Mouse (Mus musculus) stomach, embryonic 16.5 days (tissue): ENCODE results near the gene Serf2. TPM values are rescaled to one million over a fixed set of nuclear protein-coding genes. Genes with fewer than 3 reads are reported as not detected.
A peak's percentile ranks its signal among the peaks of the same experiment; 100 is the strongest.
"Not testable (repeated sequence)": the region's sequence is repeated elsewhere in the genome, so short reads cannot be mapped to it uniquely, and the experiment has no call there.

ENCODE experiments used
- ATAC-seq: fragments of 200-750 bp; cut with Nextera tagmentation; 2 replicates; pipeline ENCODE4 v1.8.0; 2017; ENCODE audit warnings: moderate number of reproducible peaks, moderate TSS enrichment; ENCODE audit not compliant: insufficient read depth, low FRiP score
- H3K27ac ChIP-seq: fragments of 300-500 bp; sonication (generic); 2 replicates; pipeline ENCODE4 v1.5.1; 2014; ENCODE audit warnings: low read length
- H3K27me3 ChIP-seq: fragments of 300-500 bp; sonication (generic); 2 replicates; pipeline ENCODE4 v1.6.1; 2014; ENCODE audit warnings: low read length, control low read depth, mixed read lengths; ENCODE audit not compliant: control insufficient read depth, insufficient read depth
- H3K36me3 ChIP-seq: fragments of 300-500 bp; sonication (generic); 2 replicates; pipeline ENCODE4 v1.6.1; 2014; ENCODE audit warnings: low read length; ENCODE audit not compliant: control insufficient read depth, insufficient read depth
- H3K4me1 ChIP-seq: fragments of 300-500 bp; sonication (generic); 2 replicates; pipeline ENCODE4 v1.6.1; 2014; ENCODE audit warnings: low read length, control low read depth, mixed read lengths; ENCODE audit not compliant: control insufficient read depth, insufficient read depth
- H3K4me2 ChIP-seq: fragments of 300-500 bp; sonication (generic); 2 replicates; pipeline ENCODE4 v1.6.1; 2014; ENCODE audit warnings: low read depth, low read length, mixed read lengths
- H3K4me3 ChIP-seq: fragments of 300-500 bp; sonication (generic); replicated peaks from 2 replicates; pipeline ENCODE4 v1.5.1; 2014; ENCODE audit warnings: mild to moderate bottlenecking, low read length
- H3K9ac ChIP-seq: fragments of 300-500 bp; sonication (generic); 2 replicates; pipeline ENCODE4 v1.6.1; 2014; ENCODE audit warnings: low read length
- H3K9me3 ChIP-seq: fragments of 300-500 bp; sonication (generic); replicated peaks from 2 replicates; pipeline ENCODE4 v1.6.1; 2016; ENCODE audit warnings: low read length, control low read depth; ENCODE audit not compliant: control insufficient read depth
- WGBS: fragments of 180-500 bp; shearing (Covaris S2); extraction: QIAGEN DNeasy Blood & Tissue Kit; methylation state at CpG from one replicate; pipeline ENCODE4 v1.1.7; 2014; 5-methylcytosine and 5-hydroxymethylcytosine counted together
- polyA plus RNA-seq: library from polyadenylated mRNA; unstranded; fragments of >200 nt; fragmentation: Nextera tagmentation; extraction: Ambion mirVana; gene quantifications from 2 replicates; pipeline ENCODE4 v1.2.1, GENCODE M21; 2015

The Serf2 gene
- polyA plus RNA-seq, 1 experiment from 2014 or later, result 496 TPM

DNA sequence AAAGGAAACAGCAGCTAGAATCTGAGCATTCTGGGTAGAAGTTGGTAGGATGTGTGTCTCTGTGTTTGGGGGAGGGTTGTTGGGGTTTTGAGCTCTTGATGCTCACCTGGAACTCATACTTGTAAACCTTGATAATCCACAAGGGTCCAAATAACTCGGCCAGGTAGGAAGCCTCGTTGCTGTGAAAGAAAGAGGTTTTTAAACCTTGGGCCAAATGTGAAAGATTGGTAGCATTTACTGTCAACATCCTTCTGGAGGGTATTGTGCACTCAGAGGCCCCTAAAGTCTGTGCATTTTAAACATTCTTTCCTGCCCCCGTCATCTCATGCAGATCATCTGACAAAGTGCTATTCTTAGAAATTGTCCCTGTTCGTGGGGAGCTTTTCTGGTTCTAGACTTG, 4.0 kb downstream of the Serf2 start, which contains the start of gene Hypk:
Gene Hypk, plus strand, starts transcription at position 301 of the 400 bp plus-strand sequence.
- no peak for ATAC-seq
- 65% methylated on average over 4 of the region's 4 CpGs for WGBS
- Histone ChIP-seq H3K9me3 (no peaks in the 10 kb centered on the region), H3K27ac (no peak within 1 kb of the TSS), H3K4me2 (no peak within 1 kb of the TSS), H3K9ac (0 out of 2 replicates have a peak within 1 kb of the TSS, but pooled peaks have one; percentile 22), H3K4me1 (peaks cover 32% of the 10 kb centered on the region), H3K36me3 (no peaks in the 10 kb centered on the region), H3K27me3 (no peaks in the 10 kb centered on the region), H3K4me3 (no peak within 1 kb of the TSS)

DNA sequence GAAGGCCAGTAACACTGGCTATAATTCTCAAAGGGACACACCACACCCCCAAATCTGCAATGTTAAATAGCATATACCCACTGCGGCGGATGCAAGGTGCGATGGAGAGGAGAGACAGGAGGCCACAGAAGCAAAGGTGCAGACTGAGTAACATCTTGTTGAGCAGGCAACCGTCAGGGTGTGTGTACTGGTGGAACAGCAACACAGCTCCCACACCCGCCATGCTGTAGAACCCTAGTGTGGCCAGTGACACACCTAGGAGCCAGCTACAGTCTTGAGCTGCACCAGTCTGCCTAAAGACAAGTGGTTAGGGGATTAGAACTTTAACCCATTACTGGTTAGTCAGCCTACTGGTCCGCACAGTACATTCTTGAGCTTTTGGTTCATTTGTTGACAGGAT, 4.9 kb downstream of the Serf2 start:
- Histone ChIP-seq H3K4me3 (no peak overlapping the region), H3K27ac (no peak overlapping the region), H3K9ac (no peak overlapping the region), H3K4me2 (no peak overlapping the region), H3K9me3 (no peaks in the 10 kb centered on the region), H3K4me1 (peaks cover 33% of the 10 kb centered on the region), H3K27me3 (no peaks in the 10 kb centered on the region), H3K36me3 (no peaks in the 10 kb centered on the region)
- no peak for ATAC-seq
- WGBS, result 83% methylated on average over 6 of the region's 6 CpGs

DNA sequence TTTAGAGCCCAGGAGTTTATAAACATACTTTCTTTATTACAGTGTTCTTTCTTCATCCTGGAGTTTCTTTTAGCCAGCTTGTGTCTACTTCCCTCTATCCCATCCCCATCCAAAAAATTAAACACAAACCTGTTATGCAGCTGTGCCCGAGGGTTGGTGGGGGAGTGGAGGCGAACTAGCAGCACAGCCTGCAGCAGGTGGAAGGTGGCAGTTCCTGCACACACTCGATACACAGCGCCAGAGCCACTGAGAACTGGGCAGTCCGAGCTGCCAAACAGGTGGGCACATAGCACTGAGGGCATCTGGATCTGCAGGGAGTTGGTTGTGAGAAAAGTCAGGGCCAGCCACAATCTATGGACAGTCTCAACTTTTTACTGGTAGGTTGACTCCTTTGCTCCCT, 6.5 kb downstream of the Serf2 start:
- no peaks in the 10 kb centered on the region for H3K9me3 ChIP-seq
- no peaks in the 10 kb centered on the region for H3K27me3 ChIP-seq
- no peak overlapping the region for H3K27ac ChIP-seq
- no peak for ATAC-seq
- peaks cover 30% of the 10 kb centered on the region for H3K4me1 ChIP-seq
- no peak overlapping the region for H3K4me2 ChIP-seq
- no peak overlapping the region for H3K4me3 ChIP-seq
- no peaks in the 10 kb centered on the region for H3K36me3 ChIP-seq
- no peak overlapping the region for H3K9ac ChIP-seq
- WGBS, result 74% methylated on average over 5 of the region's 5 CpGs

DNA sequence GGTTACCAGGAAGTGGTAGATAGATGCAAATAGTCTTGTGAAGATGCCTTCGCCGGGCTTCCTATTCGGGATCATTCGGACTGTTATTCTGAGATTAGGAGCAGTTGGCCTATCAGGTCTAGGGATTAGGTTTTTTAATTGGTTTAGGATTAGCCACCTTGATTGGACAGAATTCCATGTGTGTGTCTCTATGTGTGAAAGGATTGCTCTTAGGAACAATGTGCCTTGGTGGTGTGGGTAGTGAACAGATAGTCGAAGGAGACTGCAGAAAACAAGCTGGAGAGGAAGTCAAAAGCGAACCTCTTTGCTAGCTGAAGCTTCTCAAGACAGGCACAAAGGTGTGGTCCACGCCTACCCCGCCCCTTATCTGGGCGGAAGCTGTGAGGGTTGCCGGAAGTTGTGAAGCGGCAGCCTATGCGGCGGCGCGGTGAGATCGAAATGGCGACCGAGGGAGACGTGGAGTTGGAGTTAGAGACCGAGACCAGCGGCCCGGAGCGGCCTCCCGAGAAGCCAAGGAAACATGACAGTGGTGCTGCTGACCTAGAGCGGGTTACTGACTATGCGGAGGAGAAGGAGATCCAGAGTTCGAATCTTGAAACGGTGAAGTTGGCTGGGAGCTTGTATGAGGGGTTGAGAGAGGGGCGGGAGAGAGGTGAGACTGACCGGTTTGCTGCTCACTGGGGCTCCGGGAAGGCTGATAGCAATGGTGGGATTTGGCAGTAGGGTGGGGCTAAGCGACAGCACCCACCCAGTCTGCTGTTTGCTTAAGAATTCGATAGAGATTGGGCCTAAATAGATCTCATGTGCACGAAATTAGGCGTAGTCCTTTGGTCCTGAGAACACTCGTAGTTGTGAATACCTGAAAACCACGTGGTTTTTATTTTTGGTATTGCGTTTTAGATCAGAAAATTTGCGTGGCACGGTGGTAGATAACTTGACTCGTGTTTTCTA, 8.0 kb downstream of the Serf2 start, which contains the start of gene Serinc4:
Gene Serinc4, minus strand, starts transcription at position 90 of the 951 bp plus-strand sequence.
- Histone ChIP-seq H3K27me3 (no peaks in the 10 kb centered on the region), H3K36me3 (no peaks in the 10 kb centered on the region), H3K4me1 (peaks cover 21% of the 10 kb centered on the region), H3K27ac (peak within 1 kb of the TSS; percentile 90), H3K9ac (peak within 1 kb of the TSS; percentile 89), H3K9me3 (no peaks in the 10 kb centered on the region), H3K4me3 (peak within 1 kb of the TSS; percentile 88), H3K4me2 (peak within 1 kb of the TSS; percentile 76)
- peak; percentile 92 for ATAC-seq
- 3% methylated on average over 41 of the region's 41 CpGs for WGBS

DNA sequence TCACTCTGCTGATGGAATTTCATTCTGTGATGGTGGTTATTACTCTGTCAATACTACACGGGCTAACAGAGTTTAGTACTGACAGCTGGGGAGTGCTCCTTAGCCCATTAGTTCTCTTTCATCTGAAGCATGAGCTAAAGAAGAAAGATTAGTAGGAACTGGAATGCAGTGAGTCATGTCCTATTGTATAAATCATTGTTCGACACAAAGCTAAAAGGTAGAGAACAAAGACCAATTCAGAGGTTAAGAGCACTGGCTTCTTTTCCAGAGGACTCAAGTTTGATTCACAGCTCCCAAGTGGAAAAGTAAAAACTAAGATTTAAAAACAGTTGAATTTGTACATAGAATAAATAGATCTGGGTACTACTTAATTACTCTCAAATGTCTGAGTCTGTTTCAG, 11.1 kb downstream of the Serf2 start:
- H3K4me2 ChIP-seq, result no peak overlapping the region

DNA sequence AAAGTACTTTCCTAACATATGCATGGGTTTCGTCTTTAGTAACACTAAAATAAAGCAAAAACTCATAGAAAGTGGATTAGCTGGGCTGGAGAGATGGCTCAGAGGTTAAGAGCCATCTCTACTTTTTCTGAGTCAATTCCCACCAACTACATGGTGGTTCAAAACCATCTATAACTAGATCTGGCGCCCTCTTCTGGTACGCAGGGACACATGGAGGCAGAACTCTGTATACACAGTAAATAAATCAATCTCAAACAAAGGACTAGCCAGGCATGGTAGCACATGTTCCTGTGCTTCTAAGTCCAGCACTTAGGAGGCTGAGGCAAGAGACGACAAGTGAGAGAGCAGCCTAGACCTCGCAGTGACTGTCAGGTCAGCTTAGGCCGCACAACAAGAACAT, 20.0 kb downstream of the Serf2 start:
- not testable (repeated sequence) for H3K9me3 ChIP-seq, H3K9ac ChIP-seq, H3K4me2 ChIP-seq, H3K27ac ChIP-seq, H3K27me3 ChIP-seq, H3K4me1 ChIP-seq, H3K36me3 ChIP-seq, H3K4me3 ChIP-seq, ATAC-seq
- WGBS, result 67% methylated on average over 2 of the region's 6 CpGs

More for the DNA sequence above, 11.1 kb downstream of the Serf2 start:
- Histone ChIP-seq H3K4me1 (peaks cover 11% of the 10 kb centered on the region), H3K9ac (no peak overlapping the region), H3K4me3 (no peak overlapping the region), H3K9me3 (no peaks in the 10 kb centered on the region), H3K27me3 (no peaks in the 10 kb centered on the region), H3K27ac (no peak overlapping the region), H3K36me3 (no peaks in the 10 kb centered on the region)
- no peak for ATAC-seq
- 37% methylated on average over 2 of the region's 2 CpGs for WGBS

DNA sequence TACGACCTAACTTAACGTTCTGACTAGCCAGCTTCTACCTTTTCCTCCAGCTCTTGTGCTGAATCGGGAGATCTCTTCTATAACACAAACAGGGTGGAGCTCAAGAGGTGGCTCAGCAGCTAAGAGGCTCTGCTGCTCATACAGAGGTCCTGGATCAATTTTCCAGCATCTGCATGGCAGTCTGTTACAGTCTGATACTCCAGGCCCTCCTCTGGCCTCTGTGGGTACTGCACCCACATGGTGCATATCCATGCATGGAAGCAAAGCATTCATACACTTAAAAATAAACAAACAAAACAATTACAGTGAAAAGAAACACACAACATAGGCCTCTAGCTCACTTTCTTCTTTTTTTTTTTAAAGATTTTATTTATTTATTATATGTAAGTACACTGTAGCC, 23.8 kb downstream of the Serf2 start:
- H3K27me3 ChIP-seq, ATAC-seq, H3K4me2 ChIP-seq, H3K9me3 ChIP-seq, H3K4me3 ChIP-seq, H3K27ac ChIP-seq, H3K36me3 ChIP-seq, H3K4me1 ChIP-seq, H3K9ac ChIP-seq: not testable (repeated sequence)
- 96% methylated on average over 3 of the region's 3 CpGs for WGBS

DNA sequence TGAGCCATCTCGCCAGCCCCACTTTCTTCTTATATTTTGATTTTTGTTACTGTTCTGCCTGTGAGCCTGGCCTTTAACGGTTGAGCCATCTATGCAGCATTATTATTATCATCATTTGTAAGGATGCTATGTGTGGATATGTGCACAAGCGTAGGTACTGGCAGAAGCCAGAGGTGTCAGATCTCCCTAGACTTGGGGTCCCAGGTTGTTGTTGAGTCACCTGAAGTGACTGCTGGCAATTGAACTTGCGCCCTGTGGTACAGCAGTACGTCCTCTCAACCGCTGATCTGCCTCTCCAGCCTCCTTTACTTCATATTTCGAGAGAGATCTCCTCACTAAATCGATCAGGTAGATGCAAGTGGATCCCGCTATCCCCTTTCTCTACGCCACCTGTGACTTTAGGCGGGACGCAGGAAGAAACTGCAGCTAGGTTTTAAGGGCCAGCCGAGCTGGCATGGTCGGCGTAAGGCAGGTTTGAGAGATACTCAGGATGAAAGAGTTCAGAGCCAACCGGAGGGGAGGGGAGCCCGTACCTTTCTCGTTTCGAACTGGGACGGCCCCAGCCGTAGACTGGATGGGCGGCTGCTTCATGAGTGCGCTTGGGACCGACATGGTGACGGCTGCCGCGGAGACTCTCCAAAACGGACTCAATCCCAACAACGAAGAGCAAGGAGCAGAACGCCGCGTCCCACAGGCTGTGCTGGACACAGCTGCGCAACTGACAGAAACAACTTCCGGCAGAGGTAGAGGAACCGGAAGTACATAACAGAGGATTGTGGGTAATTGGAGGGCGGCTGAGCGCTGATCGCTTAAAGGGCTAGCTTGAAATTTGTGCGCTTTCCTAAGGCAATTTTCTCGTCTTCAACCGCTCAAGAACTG, 24.5 kb downstream of the Serf2 start, which contains the start of gene Mfap1b:
Gene Mfap1b, minus strand, starts transcription at position 767 of the 879 bp plus-strand sequence.
- peak within 1 kb of the TSS; percentile 59 for H3K4me3 ChIP-seq
- not testable (repeated sequence) for H3K27me3 ChIP-seq, H3K36me3 ChIP-seq, H3K9me3 ChIP-seq, H3K4me1 ChIP-seq
- peak within 1 kb of the TSS; percentile 73 for H3K9ac ChIP-seq
- WGBS, result 5% methylated on average over 39 of the region's 41 CpGs
- ATAC-seq, result peak; percentile 92
- peak within 1 kb of the TSS; percentile 66 for H3K4me2 ChIP-seq
- peak within 1 kb of the TSS; percentile 24; the same call in 1 of the 2 replicates for H3K27ac ChIP-seq
